Mouse (Mus musculus) neural tube, embryonic 11.5 days (tissue): ENCODE measurements around the gene Ergic1. TPM values are rescaled to one million over a fixed set of nuclear protein-coding genes. Genes with fewer than 3 reads are reported as not detected.

Experiments used
- ATAC-seq: fragments of 200-750 bp; cut with Nextera tagmentation; 2 replicates; pipeline ENCODE4 v1.8.0; 2017; ENCODE audit warnings: moderate number of reproducible peaks, mild to moderate bottlenecking, moderate TSS enrichment, moderate library complexity; ENCODE audit not compliant: insufficient read depth, low FRiP score, low TSS enrichment
- DNase-seq: peaks from one replicate; pipeline ENCODE4 v3.0.0-alpha.2; 2015; ENCODE audit warnings: low spot score
- H3K27ac ChIP-seq: fragments of 300-500 bp; sonication (generic); 2 replicates; pipeline ENCODE4 v1.5.1; 2014; ENCODE audit warnings: low read depth, mild to moderate bottlenecking, low read length
- H3K27me3 ChIP-seq: fragments of 300-500 bp; sonication (generic); 2 replicates; pipeline ENCODE4 v1.6.1; 2014; ENCODE audit warnings: mild to moderate bottlenecking, low read length, mixed read lengths; ENCODE audit not compliant: control insufficient read depth, insufficient read depth
- H3K36me3 ChIP-seq: fragments of 300-500 bp; sonication (generic); 2 replicates; pipeline ENCODE4 v1.6.1; 2014; ENCODE audit warnings: mild to moderate bottlenecking, low read length, moderate library complexity, mixed read lengths; ENCODE audit not compliant: control insufficient read depth, insufficient read depth
- H3K4me1 ChIP-seq: fragments of 300-500 bp; sonication (generic); 2 replicates; pipeline ENCODE4 v1.6.1; 2014; ENCODE audit warnings: low read length, mixed read lengths; ENCODE audit not compliant: control insufficient read depth, insufficient read depth
- H3K4me2 ChIP-seq: fragments of 300-500 bp; sonication (generic); 2 replicates; pipeline ENCODE4 v1.6.1; 2014; ENCODE audit warnings: low read depth, mild to moderate bottlenecking, moderate library complexity
- H3K4me3 ChIP-seq: fragments of 300-500 bp; sonication (generic); 2 replicates; pipeline ENCODE4 v1.5.1; 2014; ENCODE audit warnings: low read depth, low read length
- H3K9ac ChIP-seq: fragments of 300-500 bp; sonication (generic); 2 replicates; pipeline ENCODE4 v1.6.1; 2014; ENCODE audit warnings: mild to moderate bottlenecking, low read length
- H3K9me3 ChIP-seq: fragments of 300-500 bp; sonication (generic); 2 replicates; pipeline ENCODE4 v1.6.1; 2016; ENCODE audit warnings: low read length; ENCODE audit not compliant: control insufficient read depth
- WGBS: fragments of 180-500 bp; shearing (Covaris S2); extraction: QIAGEN DNeasy Blood & Tissue Kit; methylation state at CpG from one replicate; pipeline ENCODE4 v1.1.7; 2014; 5-methylcytosine and 5-hydroxymethylcytosine counted together
- polyA plus RNA-seq: library from polyadenylated mRNA; unstranded; fragments of >200 nt; fragmentation: Nextera tagmentation; extraction: Ambion mirVana; gene quantifications from 2 replicates; pipeline ENCODE4 v1.2.1, GENCODE M21; 2014

Gene Ergic1
- polyA plus RNA-seq = 121 and 126 TPM in 2 replicates

DNA sequence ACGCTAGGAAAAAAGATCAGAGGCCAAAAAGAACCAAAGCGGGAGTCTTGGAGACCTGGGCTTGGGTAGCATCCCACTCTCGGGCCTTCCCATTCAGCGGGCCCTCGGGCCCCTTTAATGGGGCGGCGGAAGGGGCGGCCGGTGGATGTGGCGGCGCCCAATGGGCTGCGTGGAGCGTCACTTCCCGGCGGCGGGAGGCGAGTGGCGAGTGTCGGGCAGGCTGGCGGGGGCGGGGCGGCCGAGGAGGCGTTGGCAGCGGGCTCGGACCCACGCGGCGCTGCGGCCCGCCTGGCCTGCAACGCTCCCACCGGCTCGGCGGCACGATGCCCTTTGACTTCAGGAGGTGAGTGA, at the start of gene Ergic1:
Gene Ergic1, plus strand, starts transcription at position 200 of the 351 bp plus-strand sequence.
- Histone ChIP-seq H3K9ac (peak within 1 kb of the TSS; percentile 87), H3K4me1 (peaks cover 11% of the 10 kb centered on the region), H3K27me3 (no peaks in the 10 kb centered on the region), H3K9me3 (no peaks in the 10 kb centered on the region), H3K36me3 (0 out of 2 replicates have a peak, but pooled peaks cover 2% of the 10 kb centered on the region), H3K4me3 (peak within 1 kb of the TSS; percentile 67), H3K27ac (peak within 1 kb of the TSS; percentile 65; the same call in 1 of the 2 replicates), H3K4me2 (peak within 1 kb of the TSS; percentile 95)
- ATAC-seq (peak; percentile 89), DNase-seq (peak; percentile 92)
- WGBS = under 1% methylated on average over 24 of the region's 36 CpGs

- no peak overlapping the region for H3K4me2 ChIP-seq
- no peaks in the 10 kb centered on the region for H3K9me3 ChIP-seq
- H3K4me1 ChIP-seq = peaks cover 5% of the 10 kb centered on the region
- H3K27me3 ChIP-seq = no peaks in the 10 kb centered on the region
- H3K9ac ChIP-seq = no peak overlapping the region
- ATAC-seq (no peak), DNase-seq (no peak)
- H3K36me3 ChIP-seq = no peaks in the 10 kb centered on the region
- no peak overlapping the region for H3K4me3 ChIP-seq
- H3K27ac ChIP-seq = no peak overlapping the region
- WGBS = 67% methylated on average over 7 of the region's 7 CpGs
Measured at GRCm38 (mm10) chr17:26511816-26512774, 49.2 kb upstream of the Ergic1 start.

GRCm38 (mm10) chr17:26512961-26513360, 48.3 kb upstream of the Ergic1 start:
- no peak overlapping the region for H3K4me2 ChIP-seq
- DNase-seq (no peak), ATAC-seq (no peak)

DNA sequence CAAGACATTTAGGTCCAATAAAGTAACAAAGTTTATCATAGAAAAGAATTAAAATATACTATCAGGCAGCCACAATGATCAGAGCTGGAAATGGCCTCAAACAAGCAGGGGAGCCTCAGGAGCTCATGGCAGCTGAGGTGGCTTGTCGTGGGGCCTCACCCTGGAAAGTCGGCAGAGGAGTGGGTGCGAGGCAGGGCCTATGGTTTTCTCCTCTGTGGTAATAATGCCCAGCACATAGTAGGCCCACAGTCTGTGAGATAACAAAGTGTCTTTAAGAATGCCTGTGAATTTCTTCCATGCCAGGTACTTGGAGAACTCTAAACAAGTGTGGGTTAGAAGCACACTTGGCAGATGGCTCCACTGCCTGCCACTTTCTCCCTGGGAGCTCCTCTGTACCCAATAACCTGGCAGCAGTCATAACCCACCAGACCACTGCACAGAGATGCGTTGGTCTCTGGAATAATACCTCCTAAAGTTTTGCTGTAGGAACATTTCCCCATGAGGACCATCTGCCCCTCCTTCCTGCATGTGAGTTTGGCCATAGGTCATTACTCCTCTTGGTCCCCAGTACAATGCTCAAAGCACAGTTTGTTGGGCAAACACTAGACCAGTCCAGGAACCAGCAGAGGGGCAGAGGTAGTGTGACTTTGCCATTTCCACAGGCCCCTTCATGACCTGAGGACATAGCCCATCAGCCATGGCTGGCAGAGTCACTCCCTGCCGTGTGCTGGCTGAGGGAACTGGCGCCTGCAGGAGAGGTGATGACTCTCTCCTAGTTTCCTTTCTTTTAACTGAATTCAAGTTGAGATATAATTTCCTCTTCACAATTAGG, 47.6 kb upstream of the Ergic1 start:
- Histone ChIP-seq H3K4me3 (no peak overlapping the region), H3K27me3 (no peaks in the 10 kb centered on the region), H3K36me3 (no peaks in the 10 kb centered on the region), H3K4me2 (no peak overlapping the region), H3K27ac (no peak overlapping the region), H3K9me3 (no peaks in the 10 kb centered on the region), H3K4me1 (peaks cover 3% of the 10 kb centered on the region; the same call in 1 of the 2 replicates), H3K9ac (no peak overlapping the region)
- 75% methylated on average over 6 of the region's 6 CpGs for WGBS
- DNase-seq = no peak
- ATAC-seq = no peak

More at GRCm38 (mm10) chr17:26512961-26513360, 48.3 kb upstream of the Ergic1 start:
- Histone ChIP-seq H3K9ac (no peak overlapping the region), H3K9me3 (no peaks in the 10 kb centered on the region), H3K4me1 (peaks cover 3% of the 10 kb centered on the region; the same call in 1 of the 2 replicates), H3K27me3 (no peaks in the 10 kb centered on the region), H3K36me3 (no peaks in the 10 kb centered on the region), H3K27ac (no peak overlapping the region), H3K4me3 (no peak overlapping the region)
- 86% methylated on average over 7 of the region's 7 CpGs for WGBS

DNA sequence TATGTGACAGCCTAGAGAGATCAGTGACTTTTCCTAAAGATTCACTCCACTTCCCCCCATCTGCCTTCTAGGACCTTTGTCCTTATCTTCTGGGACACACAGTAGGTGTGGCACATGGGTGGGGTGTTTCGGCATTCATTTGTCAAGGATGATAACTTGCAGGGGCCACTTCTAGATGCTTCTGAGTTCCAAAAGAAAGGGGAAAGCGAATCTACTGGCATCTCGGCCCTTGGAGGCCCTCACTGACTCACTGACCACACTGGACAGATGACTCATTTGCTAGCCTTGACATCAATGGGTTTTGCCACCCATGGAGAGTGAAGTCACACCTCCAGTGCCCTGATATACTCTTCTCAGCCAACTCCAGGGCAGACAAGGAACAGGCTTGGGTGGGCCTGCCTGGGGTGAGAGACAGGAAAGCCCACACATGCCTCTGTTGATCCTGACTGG, 46.7 kb upstream of the Ergic1 start:
- Histone ChIP-seq H3K9me3 (no peaks in the 10 kb centered on the region), H3K9ac (no peak overlapping the region), H3K36me3 (no peaks in the 10 kb centered on the region), H3K4me2 (no peak overlapping the region), H3K4me1 (no peaks in the 10 kb centered on the region), H3K27ac (no peak overlapping the region), H3K4me3 (no peak overlapping the region), H3K27me3 (no peaks in the 10 kb centered on the region)
- ATAC-seq (no peak), DNase-seq (no peak)
- 77% methylated on average over 3 of the region's 3 CpGs for WGBS

DNA sequence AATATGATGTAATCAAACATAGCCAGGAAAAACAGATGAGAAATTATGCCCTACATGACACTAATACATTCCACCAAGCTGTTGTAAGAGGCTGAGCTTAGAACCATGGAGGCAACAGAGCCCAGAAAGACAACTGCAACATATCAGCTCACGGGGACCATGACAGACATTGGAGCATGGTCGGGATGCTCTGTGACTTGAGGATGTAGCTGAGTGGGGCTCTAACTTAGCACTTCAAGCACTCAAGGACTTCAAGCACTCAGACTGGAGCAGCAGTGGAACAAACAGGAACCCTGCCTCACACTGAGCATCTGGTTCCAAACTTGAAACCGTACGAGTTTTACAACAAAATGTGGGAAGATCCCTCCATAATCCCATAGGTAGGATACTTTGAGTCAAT, 45.6 kb upstream of the Ergic1 start:
- 87% methylated on average over 4 of the region's 4 CpGs for WGBS
- Histone ChIP-seq H3K4me1 (no peaks in the 10 kb centered on the region), H3K36me3 (no peaks in the 10 kb centered on the region), H3K27ac (no peak overlapping the region), H3K4me3 (no peak overlapping the region), H3K9me3 (no peaks in the 10 kb centered on the region), H3K4me2 (no peak overlapping the region), H3K27me3 (no peaks in the 10 kb centered on the region), H3K9ac (no peak overlapping the region)
- DNase-seq = no peak
- no peak for ATAC-seq

DNA sequence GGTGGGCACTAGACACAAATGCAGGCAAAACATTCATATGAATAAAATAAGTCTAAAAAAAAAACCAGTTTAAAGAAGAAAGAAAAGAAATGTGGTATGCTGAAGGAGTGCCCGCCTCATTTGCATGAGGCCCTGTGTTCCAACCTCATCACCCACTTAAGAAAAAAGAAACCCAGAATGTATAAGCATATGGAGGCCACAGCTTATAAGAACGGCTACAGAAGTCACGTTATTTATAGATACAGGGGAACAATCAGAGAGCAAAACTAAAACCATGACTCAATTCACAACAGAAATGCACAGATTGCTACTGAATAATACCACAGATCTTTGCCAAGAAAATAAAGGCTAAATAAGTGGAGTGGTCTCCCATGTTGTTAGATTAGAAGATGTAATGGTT, 43.0 kb upstream of the Ergic1 start:
- 88% methylated on average over 3 of the region's 3 CpGs for WGBS
- no peak for DNase-seq
- H3K4me3 ChIP-seq = no peak overlapping the region
- no peak overlapping the region for H3K4me2 ChIP-seq
- no peaks in the 10 kb centered on the region for H3K27me3 ChIP-seq
- no peak for ATAC-seq
- no peaks in the 10 kb centered on the region for H3K36me3 ChIP-seq
- no peaks in the 10 kb centered on the region for H3K9me3 ChIP-seq
- no peaks in the 10 kb centered on the region for H3K4me1 ChIP-seq
- H3K27ac ChIP-seq = no peak overlapping the region
- no peak overlapping the region for H3K9ac ChIP-seq

DNA sequence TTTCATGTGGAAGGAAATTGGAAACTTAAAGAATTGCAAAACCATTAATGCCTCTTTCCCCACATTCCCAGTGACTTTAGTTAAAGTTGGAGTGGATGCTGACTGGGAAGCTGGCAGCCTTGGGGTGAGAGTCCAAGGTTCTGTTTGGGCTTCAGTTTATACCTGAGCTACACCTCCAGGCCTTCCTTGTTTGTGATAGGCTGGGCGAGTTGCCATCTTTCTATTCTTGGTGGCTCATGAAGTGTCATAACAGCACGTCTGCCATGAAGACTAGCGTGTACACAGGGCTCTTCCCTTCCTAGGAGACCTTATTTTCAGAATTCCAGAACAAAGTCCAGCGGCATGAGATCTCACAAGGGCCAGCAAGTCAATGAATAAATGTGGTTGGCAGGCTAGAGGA, 38.6 kb upstream of the Ergic1 start:
- H3K36me3 ChIP-seq = no peaks in the 10 kb centered on the region
- ATAC-seq = no peak
- H3K27ac ChIP-seq = no peak overlapping the region
- H3K9me3 ChIP-seq = no peaks in the 10 kb centered on the region
- no peak for DNase-seq
- 82% methylated on average over 4 of the region's 4 CpGs for WGBS
- no peak overlapping the region for H3K4me2 ChIP-seq
- no peak overlapping the region for H3K9ac ChIP-seq
- no peak overlapping the region for H3K4me3 ChIP-seq
- H3K4me1 ChIP-seq = no peaks in the 10 kb centered on the region
- no peaks in the 10 kb centered on the region for H3K27me3 ChIP-seq
